Mouse (Mus musculus) heart, postnatal 10 days (tissue): ENCODE measurements around the gene Akap9. TPM values are rescaled to one million over a fixed set of nuclear protein-coding genes. Genes with fewer than 3 reads are reported as not detected.
"Not testable (repeated sequence)": the region's sequence is repeated elsewhere in the genome, so short reads cannot be mapped to it uniquely, and the experiment has no call there.

Experiments
- DNase-seq, 2 experiments: peaks; one replicate each; pipeline ENCODE4 v3.0.0; 2021
- intact Hi-C: fragments of 180-260 bp; cut with DNase I; formaldehyde crosslinking; loops from one replicate; pipeline ENCODE4 v1.15.1; 2025
- total RNA-seq, 2 experiments: library from RNA; stranded (reverse); gene quantifications; 2 replicates each; pipeline ENCODE4 v1.2.3; 2021

Akap9 gene
- total RNA-seq = 10 to 100 TPM; 47.2 to 48.5 TPM

GRCm38 (mm10) chr5:3927801-3928689, at the start of gene Akap9:
TSS of gene Akap9 (plus strand) at chr5:3928054.
- intact Hi-C loops = no loop called here
- DNase-seq = peak; percentile 75 to 82

- intact Hi-C loops, DNase-seq: not testable (repeated sequence)
Measured at GRCm38 (mm10) chr5:3886862-3887261, 41.0 kb upstream of the Akap9 start.

- intact Hi-C loops = no loop called here
- DNase-seq = no peak
Measured at GRCm38 (mm10) chr5:3889201-3889600, 38.7 kb upstream of the Akap9 start.

- intact Hi-C loops = loop anchor here (2.0 to 10.0 kb wide), 3 partner anchors 211 to 1021 kb away; partner anchors contain the start of gene Cyp51
- peak; percentile 36 to 37 for DNase-seq
Measured at GRCm38 (mm10) chr5:3893459-3894293, 34.2 kb upstream of the Akap9 start, which contains the start of gene Mterf1a. TSS of gene Mterf1a (minus strand) at chr5:3893933.

GRCm38 (mm10) chr5:3894294-3894619, 33.6 kb upstream of the Akap9 start:
- intact Hi-C loops = loop anchor here (2.0 to 10.0 kb wide), 3 partner anchors 211 to 1021 kb away; partner anchors contain the start of gene Cyp51
- not testable (repeated sequence) for DNase-seq

GRCm38 (mm10) chr5:3905471-3905870, 22.4 kb upstream of the Akap9 start:
- intact Hi-C loops = no loop called here
- DNase-seq = no peak

GRCm38 (mm10) chr5:3922350-3922749, 5.5 kb upstream of the Akap9 start:
- no peak for DNase-seq

GRCm38 (mm10) chr5:3926666-3927065, 1.2 kb upstream of the Akap9 start:
- DNase-seq = no peak
- intact Hi-C loops = no loop called here

More at GRCm38 (mm10) chr5:3922350-3922749, 5.5 kb upstream of the Akap9 start:
- intact Hi-C loops = no loop called here

GRCm38 (mm10) chr5:3928690-3929046, 814 bp downstream of the Akap9 start:
- DNase-seq = peak; percentile 44 to 59
- intact Hi-C loops = no loop called here

GRCm38 (mm10) chr5:3930760-3931159, 2.9 kb downstream of the Akap9 start:
- intact Hi-C loops = no loop called here
- no peak for DNase-seq

GRCm38 (mm10) chr5:3931636-3932035, 3.8 kb downstream of the Akap9 start:
- intact Hi-C loops = no loop called here
- DNase-seq = no peak

- no peak for DNase-seq
Measured at GRCm38 (mm10) chr5:3933551-3933950, 5.7 kb downstream of the Akap9 start.

GRCm38 (mm10) chr5:3935266-3935665, 7.4 kb downstream of the Akap9 start:
- no peak for DNase-seq
- intact Hi-C loops = no loop called here

More at GRCm38 (mm10) chr5:3933551-3933950, 5.7 kb downstream of the Akap9 start:
- intact Hi-C loops = no loop called here

GRCm38 (mm10) chr5:3935778-3936554, 8.1 kb downstream of the Akap9 start:
- intact Hi-C loops = no loop called here
- no peak for DNase-seq

GRCm38 (mm10) chr5:3938905-3939304, 11.1 kb downstream of the Akap9 start:
- no peak for DNase-seq
- intact Hi-C loops = no loop called here

GRCm38 (mm10) chr5:3939335-3939734, 11.5 kb downstream of the Akap9 start:
- intact Hi-C loops = no loop called here
- no peak for DNase-seq

- intact Hi-C loops = no loop called here
- DNase-seq = no peak
Measured at GRCm38 (mm10) chr5:3941240-3941639, 13.4 kb downstream of the Akap9 start.

GRCm38 (mm10) chr5:3943169-3943568, 15.3 kb downstream of the Akap9 start:
- intact Hi-C loops, DNase-seq: not testable (repeated sequence)

GRCm38 (mm10) chr5:3952498-3952897, 24.6 kb downstream of the Akap9 start:
- intact Hi-C loops = no loop called here
- no peak for DNase-seq

GRCm38 (mm10) chr5:3954541-3954940, 26.7 kb downstream of the Akap9 start:
- DNase-seq = no peak
- intact Hi-C loops = no loop called here

GRCm38 (mm10) chr5:3961286-3961685, 33.4 kb downstream of the Akap9 start:
- DNase-seq = no peak
- intact Hi-C loops = no loop called here
